Mouse (Mus musculus): ENCODE results near the gene Gm49405. TPM values are rescaled to one million over a fixed set of nuclear protein-coding genes. Genes with fewer than 3 reads are reported as not detected.

Gm49405 gene
- total and polyA plus RNA-seq, 3 experiments, result 3.6 to 5.7 TPM; not detected in 1

DNA sequence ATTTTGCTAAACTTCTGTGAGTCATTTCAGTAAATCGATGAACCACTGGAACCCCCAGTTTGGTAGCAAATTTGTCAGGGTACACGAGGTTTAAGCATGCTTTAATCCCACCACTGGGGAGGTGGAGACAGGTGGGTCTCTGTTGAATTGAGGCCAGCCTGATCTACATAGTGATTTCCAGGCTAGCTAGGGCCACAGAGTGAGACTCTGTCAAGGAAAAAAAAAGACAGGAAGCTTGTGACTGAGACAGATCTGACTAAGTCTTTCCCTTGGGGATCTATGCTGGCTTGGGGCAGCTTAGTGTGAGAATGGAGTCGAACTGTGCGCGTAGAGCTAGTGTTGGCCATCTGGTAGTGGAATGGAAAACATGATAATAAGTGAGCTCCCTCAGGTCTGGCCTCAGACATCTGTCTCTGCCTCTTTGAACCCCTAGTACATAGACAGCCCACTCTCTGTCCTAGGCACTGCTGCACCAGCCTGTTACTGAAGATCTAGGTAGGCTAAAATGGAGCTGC is 52.1 kb downstream of the Gm49405 start:
- Histone ChIP-seq H3K27ac (ENCODE audit: control insufficient read depth, low read depth, low read length) (no peak overlapping the region), H3K36me3 (ENCODE audit: control insufficient read depth in 1 of 2, insufficient read depth in 2 of 2, low read length in 2 of 2) (no peaks in the 10 kb centered on the region), H3K27me3 (ENCODE audit: control insufficient read depth in 1 of 2, insufficient read depth in 2 of 2, low read length in 2 of 2) (peaks cover 0 to 3% of the 10 kb centered on the region in 2 experiments; a peak in 1 of 4 replicates), H3K4me1 (ENCODE audit: control insufficient read depth in 1 of 2, insufficient read depth in 2 of 2, low read length in 2 of 2) (no peaks in the 10 kb centered on the region), H3K9me3 (replicated peaks; ENCODE audit: insufficient read depth, low read length) (no peaks in the 10 kb centered on the region), H3K9ac (ENCODE audit: control insufficient read depth, low read depth, low read length, poor library complexity, severe bottlenecking) (no peak overlapping the region), H3K79me2 (ENCODE audit: control insufficient read depth, insufficient read depth, low read length, poor library complexity) (no peaks in the 10 kb centered on the region), H3K4me3 (ENCODE audit: control insufficient read depth in 1 of 2, insufficient read depth in 1 of 2, low read depth in 2 of 2, low read length in 2 of 2) (no peak overlapping the region)
- no peak for DNase-seq (ENCODE audit: low read depth, low spot score)
- TF ChIP-seq RAD21 (IDR thresholded peaks at IDR 0.05; ENCODE audit: low read depth, low read length) (no peak), CTCF (IDR thresholded peaks at IDR 0.05 in 2 of 3, conservative IDR thresholded peaks at IDR 0.05 in 1 of 3; ENCODE audit: control insufficient read depth in 1 of 3, insufficient read depth in 1 of 3, low read depth in 2 of 3, low read length in 3 of 3, poor library complexity in 1 of 3, severe bottlenecking in 1 of 3) (no peak), GABPA (IDR thresholded peaks at IDR 0.05; ENCODE audit: low read depth, low read length) (no peak), SIN3A (IDR thresholded peaks at IDR 0.05; ENCODE audit: low read length) (no peak), GATA1 (IDR thresholded peaks at IDR 0.05; ENCODE audit: low read depth, low read length) (no peak), KAT2A (conservative IDR thresholded peaks at IDR 0.05; ENCODE audit: low read depth, low read length) (no peak), MYB (IDR thresholded peaks at IDR 0.05; ENCODE audit: low read depth, low read length) (no peak), EP300 (IDR thresholded peaks at IDR 0.05; ENCODE audit: low read depth in 1 of 2, low read length in 2 of 2) (no peak), ZNF384 (IDR thresholded peaks at IDR 0.05; ENCODE audit: low read depth, low read length) (no peak), MXI1 (IDR thresholded peaks at IDR 0.05; ENCODE audit: low read depth, low read length) (no peak), ZMIZ1 (IDR thresholded peaks at IDR 0.05; ENCODE audit: low read depth, low read length) (no peak), E2F4 (IDR thresholded peaks at IDR 0.05; ENCODE audit: borderline replicate concordance, low read depth, low read length) (no peak)

DNA sequence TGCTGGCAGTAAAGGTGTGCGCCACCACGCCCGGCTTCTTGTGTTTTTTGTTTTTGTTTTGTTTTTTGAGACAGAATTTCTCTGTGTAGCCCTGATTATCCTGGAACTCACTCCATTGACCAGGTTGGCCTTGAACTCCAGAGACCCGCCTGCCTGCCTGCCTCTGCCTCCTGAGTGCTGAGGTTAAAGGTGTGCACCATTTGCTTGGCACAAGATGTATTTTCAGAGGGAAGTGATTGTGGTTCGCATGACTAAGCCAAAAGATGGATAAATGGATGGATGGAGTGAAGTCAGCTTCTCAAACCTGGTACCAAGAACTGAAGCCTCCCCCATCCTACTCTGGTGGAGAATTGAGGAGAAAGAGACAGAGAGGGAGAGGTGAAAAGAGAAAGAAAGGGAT is 54.2 kb downstream of the Gm49405 start:
- Histone ChIP-seq H3K27ac (ENCODE audit: control insufficient read depth, low read depth, low read length) (no peak overlapping the region), H3K4me1 (ENCODE audit: control insufficient read depth in 1 of 2, insufficient read depth in 2 of 2, low read length in 2 of 2) (peaks cover 0 to 8% of the 10 kb centered on the region in 2 experiments; a peak in 2 of 4 replicates), H3K36me3 (ENCODE audit: control insufficient read depth in 1 of 2, insufficient read depth in 2 of 2, low read length in 2 of 2) (peaks cover 0 to 2% of the 10 kb centered on the region in 2 experiments; a peak in 2 of 4 replicates), H3K9ac (ENCODE audit: control insufficient read depth, low read depth, low read length, poor library complexity, severe bottlenecking) (no peak overlapping the region), H3K79me2 (ENCODE audit: control insufficient read depth, insufficient read depth, low read length, poor library complexity) (no peaks in the 10 kb centered on the region), H3K9me3 (replicated peaks; ENCODE audit: insufficient read depth, low read length) (no peaks in the 10 kb centered on the region), H3K4me3 (ENCODE audit: control insufficient read depth in 1 of 2, insufficient read depth in 1 of 2, low read depth in 2 of 2, low read length in 2 of 2) (no peak overlapping the region), H3K27me3 (ENCODE audit: control insufficient read depth in 1 of 2, insufficient read depth in 2 of 2, low read length in 2 of 2) (peaks cover 0 to 3% of the 10 kb centered on the region in 2 experiments; a peak in 1 of 4 replicates)
- no peak for TF ChIP-seq MXI1 (IDR thresholded peaks at IDR 0.05; ENCODE audit: low read depth, low read length)
- TF ChIP-seq RAD21 (IDR thresholded peaks at IDR 0.05; ENCODE audit: low read depth, low read length), result no peak
- no peak for TF ChIP-seq CTCF (IDR thresholded peaks at IDR 0.05 in 2 of 3, conservative IDR thresholded peaks at IDR 0.05 in 1 of 3; ENCODE audit: control insufficient read depth in 1 of 3, insufficient read depth in 1 of 3, low read depth in 2 of 3, low read length in 3 of 3, poor library complexity in 1 of 3, severe bottlenecking in 1 of 3)
- TF ChIP-seq MYC (IDR thresholded peaks at IDR 0.05; ENCODE audit: low read depth, low read length), result no peak
- no peak for TF ChIP-seq MEF2A (IDR thresholded peaks at IDR 0.05; ENCODE audit: extremely low read depth, insufficient replicate concordance, low read depth, low read length, poor library complexity, severe bottlenecking)
- TF ChIP-seq GATA1 (IDR thresholded peaks at IDR 0.05; ENCODE audit: low read depth, low read length), result no peak
- no peak for TF ChIP-seq ZNF384 (IDR thresholded peaks at IDR 0.05; ENCODE audit: low read depth, low read length)
- no peak for TF ChIP-seq CHD1 (IDR thresholded peaks at IDR 0.05; ENCODE audit: low read depth, low read length)
- TF ChIP-seq UBTF (IDR thresholded peaks at IDR 0.05; ENCODE audit: borderline replicate concordance, insufficient read depth, low read depth, low read length), result no peak
- no peak for TF ChIP-seq ETS1 (IDR thresholded peaks at IDR 0.05; ENCODE audit: low read depth, low read length)
- TF ChIP-seq KAT2A (conservative IDR thresholded peaks at IDR 0.05; ENCODE audit: low read depth, low read length), result no peak
- TF ChIP-seq USF1 (IDR thresholded peaks at IDR 0.05; ENCODE audit: low read depth, low read length), result no peak
- no peak for TF ChIP-seq MAFK (IDR thresholded peaks at IDR 0.05; ENCODE audit: borderline replicate concordance, low read depth, low read length)
- DNase-seq (ENCODE audit: low read depth, low spot score), result no peak

Other genes starting within 250 kb of the Gm49405 start
Only the 30 nearest of the 32 such genes appear.
- gene Chka, start 148.9 kb upstream of the Gm49405 start, total RNA-seq (2012; rRNA removed), result 11.1 and 12.5 TPM in 2 replicates
- gene Chka, start 148.9 kb upstream of the Gm49405 start, polyA plus RNA-seq (2012; ENCODE audit: insufficient read depth in 1 of 2, insufficient read length in 2 of 2, low read depth in 1 of 2, low replicate concordance in 2 of 2, missing spikeins in 1 of 2), result 10 to 100 TPM in 1 of 2 experiments, not detected in 1; 21.0 TPM
- gene Tcirg1, start 93.5 kb upstream of the Gm49405 start, total RNA-seq (2012; rRNA removed), result 17.0 and 21.4 TPM in 2 replicates
- 10 to 100 TPM in 1 of 2 experiments, not detected in 1; 32.6 TPM for gene Tcirg1, start 93.5 kb upstream of the Gm49405 start, polyA plus RNA-seq (2012; ENCODE audit: insufficient read depth in 1 of 2, insufficient read length in 2 of 2, low read depth in 1 of 2, low replicate concordance in 2 of 2, missing spikeins in 1 of 2)
- gene Ndufs8, start 87.9 kb upstream of the Gm49405 start, total RNA-seq (2012; rRNA removed), result 204 and 205 TPM in 2 replicates
- 100 to 1,000 TPM in 1 of 2 experiments, not detected in 1; 243 TPM for gene Ndufs8, start 87.9 kb upstream of the Gm49405 start, polyA plus RNA-seq (2012; ENCODE audit: insufficient read depth in 1 of 2, insufficient read length in 2 of 2, low read depth in 1 of 2, low replicate concordance in 2 of 2, missing spikeins in 1 of 2)
- 0.07 and 0.08 TPM in 2 replicates for gene Aldh3b1, start 70.8 kb upstream of the Gm49405 start, total RNA-seq (2012; rRNA removed)
- under 1 TPM in 1 of 2 experiments, not detected in 1; 0.10 TPM for gene Aldh3b1, start 70.8 kb upstream of the Gm49405 start, polyA plus RNA-seq (2012; ENCODE audit: insufficient read depth in 1 of 2, insufficient read length in 2 of 2, low read depth in 1 of 2, low replicate concordance in 2 of 2, missing spikeins in 1 of 2)
- gene Unc93b1, start 65.4 kb upstream of the Gm49405 start, total RNA-seq (2012; rRNA removed), result 4.3 and 4.7 TPM in 2 replicates
- gene Unc93b1, start 65.4 kb upstream of the Gm49405 start, polyA plus RNA-seq (2012; ENCODE audit: insufficient read depth in 1 of 2, insufficient read length in 2 of 2, low read depth in 1 of 2, low replicate concordance in 2 of 2, missing spikeins in 1 of 2), result 1 to 10 TPM in 1 of 2 experiments, not detected in 1; 8.2 TPM
- gene Aldh3b3, start 42.0 kb upstream of the Gm49405 start, total RNA-seq (2012; rRNA removed), result not detected in 2 replicates
- not detected for gene Aldh3b3, start 42.0 kb upstream of the Gm49405 start, polyA plus RNA-seq (2012; ENCODE audit: insufficient read depth in 1 of 2, insufficient read length in 2 of 2, low read depth in 1 of 2, low replicate concordance in 2 of 2, missing spikeins in 1 of 2)
- not detected in 2 replicates for gene Aldh3b2, start 28.3 kb upstream of the Gm49405 start, total RNA-seq (2012; rRNA removed)
- gene Aldh3b2, start 28.3 kb upstream of the Gm49405 start, polyA plus RNA-seq (2012; ENCODE audit: insufficient read depth in 1 of 2, insufficient read length in 2 of 2, low read depth in 1 of 2, low replicate concordance in 2 of 2, missing spikeins in 1 of 2), result not detected
- 3.3 and 5.9 TPM in 2 replicates for gene Acy3, start 14.1 kb upstream of the Gm49405 start, total RNA-seq (2012; rRNA removed)
- 10 to 100 TPM in 1 of 2 experiments, not detected in 1; 12.1 TPM for gene Acy3, start 14.1 kb upstream of the Gm49405 start, polyA plus RNA-seq (2012; ENCODE audit: insufficient read depth in 1 of 2, insufficient read length in 2 of 2, low read depth in 1 of 2, low replicate concordance in 2 of 2, missing spikeins in 1 of 2)
- gene Tbx10, start 7.9 kb upstream of the Gm49405 start, total RNA-seq (2012; rRNA removed), result not detected in 2 replicates
- not detected for gene Tbx10, start 7.9 kb upstream of the Gm49405 start, polyA plus RNA-seq (2012; ENCODE audit: insufficient read depth in 1 of 2, insufficient read length in 2 of 2, low read depth in 1 of 2, low replicate concordance in 2 of 2, missing spikeins in 1 of 2)
- gene Nudt8, start within 50 bp of the Gm49405 start, total RNA-seq (2012; rRNA removed), result 64.8 and 71.5 TPM in 2 replicates
- 10 to 100 TPM in 1 of 2 experiments, not detected in 1; 58.1 TPM for gene Nudt8, start within 50 bp of the Gm49405 start, polyA plus RNA-seq (2012; ENCODE audit: insufficient read depth in 1 of 2, insufficient read length in 2 of 2, low read depth in 1 of 2, low replicate concordance in 2 of 2, missing spikeins in 1 of 2)
- 6.8 and 9.9 TPM in 2 replicates for gene Doc2g, start 2.7 kb downstream of the Gm49405 start, total RNA-seq (2012; rRNA removed)
- 10 to 100 TPM in 1 of 2 experiments, not detected in 1; 16.0 TPM for gene Doc2g, start 2.7 kb downstream of the Gm49405 start, polyA plus RNA-seq (2012; ENCODE audit: insufficient read depth in 1 of 2, insufficient read length in 2 of 2, low read depth in 1 of 2, low replicate concordance in 2 of 2, missing spikeins in 1 of 2)
- gene Ndufv1, start 12.2 kb downstream of the Gm49405 start, total RNA-seq (2012; rRNA removed), result 235 and 267 TPM in 2 replicates
- gene Ndufv1, start 12.2 kb downstream of the Gm49405 start, polyA plus RNA-seq (2012; ENCODE audit: insufficient read depth in 1 of 2, insufficient read length in 2 of 2, low read depth in 1 of 2, low replicate concordance in 2 of 2, missing spikeins in 1 of 2), result 100 to 1,000 TPM in 1 of 2 experiments, not detected in 1; 218 TPM
- gene Gstp1, start 37.4 kb downstream of the Gm49405 start, total RNA-seq (2012; rRNA removed), result 251 and 270 TPM in 2 replicates
- 100 to 1,000 TPM in 1 of 2 experiments, not detected in 1; 369 TPM for gene Gstp1, start 37.4 kb downstream of the Gm49405 start, polyA plus RNA-seq (2012; ENCODE audit: insufficient read depth in 1 of 2, insufficient read length in 2 of 2, low read depth in 1 of 2, low replicate concordance in 2 of 2, missing spikeins in 1 of 2)
- 7.4 TPM in 1 of 2 replicates, not detected in the other for gene Gstp2, start 45.4 kb downstream of the Gm49405 start, total RNA-seq (2012; rRNA removed)
- under 1 TPM in 1 of 2 experiments, not detected in 1; 0.65 TPM for gene Gstp2, start 45.4 kb downstream of the Gm49405 start, polyA plus RNA-seq (2012; ENCODE audit: insufficient read depth in 1 of 2, insufficient read length in 2 of 2, low read depth in 1 of 2, low replicate concordance in 2 of 2, missing spikeins in 1 of 2)
- gene Gstp3, start 58.9 kb downstream of the Gm49405 start, total RNA-seq (2012; rRNA removed), result not detected in 2 replicates
- under 1 TPM in 1 of 2 experiments, not detected in 1; 0.84 TPM for gene Gstp3, start 58.9 kb downstream of the Gm49405 start, polyA plus RNA-seq (2012; ENCODE audit: insufficient read depth in 1 of 2, insufficient read length in 2 of 2, low read depth in 1 of 2, low replicate concordance in 2 of 2, missing spikeins in 1 of 2)
- gene Cabp2, start 81.0 kb downstream of the Gm49405 start, total RNA-seq (2012; rRNA removed), result not detected in 2 replicates
- under 1 TPM in 1 of 2 experiments, not detected in 1; 0.14 TPM for gene Cabp2, start 81.0 kb downstream of the Gm49405 start, polyA plus RNA-seq (2012; ENCODE audit: insufficient read depth in 1 of 2, insufficient read length in 2 of 2, low read depth in 1 of 2, low replicate concordance in 2 of 2, missing spikeins in 1 of 2)
- 53.4 and 53.5 TPM in 2 replicates for gene Cdk2ap2, start 96.6 kb downstream of the Gm49405 start, total RNA-seq (2012; rRNA removed)
- 10 to 100 TPM in 1 of 2 experiments, not detected in 1; 97.6 TPM for gene Cdk2ap2, start 96.6 kb downstream of the Gm49405 start, polyA plus RNA-seq (2012; ENCODE audit: insufficient read depth in 1 of 2, insufficient read length in 2 of 2, low read depth in 1 of 2, low replicate concordance in 2 of 2, missing spikeins in 1 of 2)
- 18.4 and 25.3 TPM in 2 replicates for gene Pitpnm1, start 99.4 kb downstream of the Gm49405 start, total RNA-seq (2012; rRNA removed)
- gene Pitpnm1, start 99.4 kb downstream of the Gm49405 start, polyA plus RNA-seq (2012; ENCODE audit: insufficient read depth in 1 of 2, insufficient read length in 2 of 2, low read depth in 1 of 2, low replicate concordance in 2 of 2, missing spikeins in 1 of 2), result 10 to 100 TPM in 1 of 2 experiments, not detected in 1; 51.2 TPM
- 37.8 and 40.0 TPM in 2 replicates for gene Aip, start 125.2 kb downstream of the Gm49405 start, total RNA-seq (2012; rRNA removed)
- 100 to 1,000 TPM in 1 of 2 experiments, not detected in 1; 101 TPM for gene Aip, start 125.2 kb downstream of the Gm49405 start, polyA plus RNA-seq (2012; ENCODE audit: insufficient read depth in 1 of 2, insufficient read length in 2 of 2, low read depth in 1 of 2, low replicate concordance in 2 of 2, missing spikeins in 1 of 2)
- not detected in 2 replicates for gene Gpr152, start 139.2 kb downstream of the Gm49405 start, total RNA-seq (2012; rRNA removed)
- gene Gpr152, start 139.2 kb downstream of the Gm49405 start, polyA plus RNA-seq (2012; ENCODE audit: insufficient read depth in 1 of 2, insufficient read length in 2 of 2, low read depth in 1 of 2, low replicate concordance in 2 of 2, missing spikeins in 1 of 2), result under 1 TPM in 1 of 2 experiments, not detected in 1; 0.03 TPM
- gene Cabp4, start 143.4 kb downstream of the Gm49405 start, total RNA-seq (2012; rRNA removed), result 0.08 and 0.13 TPM in 2 replicates
- gene Cabp4, start 143.4 kb downstream of the Gm49405 start, polyA plus RNA-seq (2012; ENCODE audit: insufficient read depth in 1 of 2, insufficient read length in 2 of 2, low read depth in 1 of 2, low replicate concordance in 2 of 2, missing spikeins in 1 of 2), result under 1 TPM in 1 of 2 experiments, not detected in 1; 0.24 TPM
- gene Coro1b, start 148.0 kb downstream of the Gm49405 start, total RNA-seq (2012; rRNA removed), result 54.1 and 55.5 TPM in 2 replicates
- 100 to 1,000 TPM in 1 of 2 experiments, not detected in 1; 111 TPM for gene Coro1b, start 148.0 kb downstream of the Gm49405 start, polyA plus RNA-seq (2012; ENCODE audit: insufficient read depth in 1 of 2, insufficient read length in 2 of 2, low read depth in 1 of 2, low replicate concordance in 2 of 2, missing spikeins in 1 of 2)
- gene Ptprcap, start 153.0 kb downstream of the Gm49405 start, total RNA-seq (2012; rRNA removed), result 75.7 and 80.3 TPM in 2 replicates
- 10 to 100 TPM in 1 of 2 experiments, not detected in 1; 67.9 TPM for gene Ptprcap, start 153.0 kb downstream of the Gm49405 start, polyA plus RNA-seq (2012; ENCODE audit: insufficient read depth in 1 of 2, insufficient read length in 2 of 2, low read depth in 1 of 2, low replicate concordance in 2 of 2, missing spikeins in 1 of 2)
- gene Rps6kb2, start 162.7 kb downstream of the Gm49405 start, total RNA-seq (2012; rRNA removed), result 7.4 and 8.7 TPM in 2 replicates
- gene Rps6kb2, start 162.7 kb downstream of the Gm49405 start, polyA plus RNA-seq (2012; ENCODE audit: insufficient read depth in 1 of 2, insufficient read length in 2 of 2, low read depth in 1 of 2, low replicate concordance in 2 of 2, missing spikeins in 1 of 2), result 10 to 100 TPM in 1 of 2 experiments, not detected in 1; 19.8 TPM
- 0.39 and 0.81 TPM in 2 replicates for gene Carns1, start 174.9 kb downstream of the Gm49405 start, total RNA-seq (2012; rRNA removed)
- gene Carns1, start 174.9 kb downstream of the Gm49405 start, polyA plus RNA-seq (2012; ENCODE audit: insufficient read depth in 1 of 2, insufficient read length in 2 of 2, low read depth in 1 of 2, low replicate concordance in 2 of 2, missing spikeins in 1 of 2), result under 1 TPM in 1 of 2 experiments, not detected in 1; 0.63 TPM
- 14.0 and 15.2 TPM in 2 replicates for gene Tbc1d10c, start 190.7 kb downstream of the Gm49405 start, total RNA-seq (2012; rRNA removed)
- gene Tbc1d10c, start 190.7 kb downstream of the Gm49405 start, polyA plus RNA-seq (2012; ENCODE audit: insufficient read depth in 1 of 2, insufficient read length in 2 of 2, low read depth in 1 of 2, low replicate concordance in 2 of 2, missing spikeins in 1 of 2), result 10 to 100 TPM in 1 of 2 experiments, not detected in 1; 15.5 TPM
- gene Ppp1ca, start 191.4 kb downstream of the Gm49405 start, total RNA-seq (2012; rRNA removed), result 437 and 453 TPM in 2 replicates
- 100 to 1,000 TPM; 455 to 505 TPM for gene Ppp1ca, start 191.4 kb downstream of the Gm49405 start, polyA plus RNA-seq (2012; ENCODE audit: insufficient read depth in 1 of 2, insufficient read length in 2 of 2, low read depth in 1 of 2, low replicate concordance in 2 of 2, missing spikeins in 1 of 2)
- gene Rad9a, start 201.0 kb downstream of the Gm49405 start, total RNA-seq (2012; rRNA removed), result 20.5 and 21.3 TPM in 2 replicates
- gene Rad9a, start 201.0 kb downstream of the Gm49405 start, polyA plus RNA-seq (2012; ENCODE audit: insufficient read depth in 1 of 2, insufficient read length in 2 of 2, low read depth in 1 of 2, low replicate concordance in 2 of 2, missing spikeins in 1 of 2), result 10 to 100 TPM in 1 of 2 experiments, not detected in 1; 37.9 TPM
- gene Clcf1, start 213.6 kb downstream of the Gm49405 start, total RNA-seq (2012; rRNA removed), result 0.13 and 0.42 TPM in 2 replicates
- gene Clcf1, start 213.6 kb downstream of the Gm49405 start, polyA plus RNA-seq (2012; ENCODE audit: insufficient read depth in 1 of 2, insufficient read length in 2 of 2, low read depth in 1 of 2, low replicate concordance in 2 of 2, missing spikeins in 1 of 2), result 1 to 10 TPM in 1 of 2 experiments, not detected in 1; 2.3 TPM
- gene AC109138.7, start 213.7 kb downstream of the Gm49405 start, total RNA-seq (2012; rRNA removed), result not detected in 2 replicates
- gene AC109138.7, start 213.7 kb downstream of the Gm49405 start, polyA plus RNA-seq (2012; ENCODE audit: insufficient read depth in 1 of 2, insufficient read length in 2 of 2, low read depth in 1 of 2, low replicate concordance in 2 of 2, missing spikeins in 1 of 2), result not detected

Data from MEL (cell line).